Mouse (Mus musculus): ENCODE data around the gene Evl.

Gene Evl

GRCm38 (mm10) chr12:108591586-108591985 is 37.1 kb downstream of the Evl start:
- no peak for DNase-seq (ENCODE audit: low spot score in 2 of 2)

- no peak for DNase-seq (ENCODE audit: low spot score in 2 of 2)
Measured at GRCm38 (mm10) chr12:108592866-108593265, 38.3 kb downstream of the Evl start.

GRCm38 (mm10) chr12:108600864-108601263 is 46.3 kb downstream of the Evl start:
- DNase-seq (ENCODE audit: low spot score in 2 of 2): no peak

- DNase-seq (ENCODE audit: low spot score in 2 of 2): peak in 1 of 2 experiments; percentile 11
Measured at GRCm38 (mm10) chr12:108601326-108601725, 46.8 kb downstream of the Evl start.

GRCm38 (mm10) chr12:108604546-108604945 is 50.0 kb downstream of the Evl start:
- DNase-seq (ENCODE audit: low spot score in 2 of 2): no peak

GRCm38 (mm10) chr12:108605521-108606281 is 51.2 kb downstream of the Evl start:
- peak in 1 of 2 experiments; percentile 24 for DNase-seq (ENCODE audit: low spot score in 2 of 2)

GRCm38 (mm10) chr12:108606321-108606720 is 51.8 kb downstream of the Evl start:
- no peak for DNase-seq (ENCODE audit: low spot score in 2 of 2)

GRCm38 (mm10) chr12:108609446-108609845 is 54.9 kb downstream of the Evl start:
- DNase-seq (ENCODE audit: low spot score in 2 of 2): no peak

- no peak for DNase-seq (ENCODE audit: low spot score in 2 of 2)
Measured at GRCm38 (mm10) chr12:108610255-108610654, 55.7 kb downstream of the Evl start.

GRCm38 (mm10) chr12:108613081-108613480 is 58.6 kb downstream of the Evl start:
- DNase-seq (ENCODE audit: low spot score in 2 of 2): peak; percentile 42 to 49

GRCm38 (mm10) chr12:108617511-108617910 is 63.0 kb downstream of the Evl start:
- DNase-seq (ENCODE audit: low spot score in 2 of 2): no peak

GRCm38 (mm10) chr12:108619853-108620416 is 65.4 kb downstream of the Evl start:
- DNase-seq (ENCODE audit: low spot score in 2 of 2): no peak

- DNase-seq (ENCODE audit: low spot score in 2 of 2): no peak
Measured at GRCm38 (mm10) chr12:108622406-108622805, 67.9 kb downstream of the Evl start.

GRCm38 (mm10) chr12:108629556-108629955 is 75.0 kb downstream of the Evl start:
- no peak for DNase-seq (ENCODE audit: low spot score in 2 of 2)

GRCm38 (mm10) chr12:108630741-108631688 is 76.5 kb downstream of the Evl start:
- DNase-seq (ENCODE audit: low spot score in 2 of 2): no peak

- DNase-seq (ENCODE audit: low spot score in 2 of 2): no peak
Measured at GRCm38 (mm10) chr12:108632501-108632900, 78.0 kb downstream of the Evl start.

GRCm38 (mm10) chr12:108634031-108634430 is 79.5 kb downstream of the Evl start:
- DNase-seq (ENCODE audit: low spot score in 2 of 2): no peak

GRCm38 (mm10) chr12:108635501-108635900 is 81.0 kb downstream of the Evl start:
- DNase-seq (ENCODE audit: low spot score in 2 of 2): no peak

- DNase-seq (ENCODE audit: low spot score in 2 of 2): no peak
Measured at GRCm38 (mm10) chr12:108637440-108637839, 82.9 kb downstream of the Evl start.

- DNase-seq (ENCODE audit: low spot score in 2 of 2): no peak
Measured at GRCm38 (mm10) chr12:108639126-108639525, 84.6 kb downstream of the Evl start.

- no peak for DNase-seq (ENCODE audit: low spot score in 2 of 2)
Measured at GRCm38 (mm10) chr12:108642019-108642418, 87.5 kb downstream of the Evl start.

GRCm38 (mm10) chr12:108646234-108646633 is 91.7 kb downstream of the Evl start:
- no peak for DNase-seq (ENCODE audit: low spot score in 2 of 2)

Data from frontal cortex, postnatal 25 days (tissue).